Comparison of ENCODE assay signal across 8 mouse cellular contexts in the genomic region with DNA sequence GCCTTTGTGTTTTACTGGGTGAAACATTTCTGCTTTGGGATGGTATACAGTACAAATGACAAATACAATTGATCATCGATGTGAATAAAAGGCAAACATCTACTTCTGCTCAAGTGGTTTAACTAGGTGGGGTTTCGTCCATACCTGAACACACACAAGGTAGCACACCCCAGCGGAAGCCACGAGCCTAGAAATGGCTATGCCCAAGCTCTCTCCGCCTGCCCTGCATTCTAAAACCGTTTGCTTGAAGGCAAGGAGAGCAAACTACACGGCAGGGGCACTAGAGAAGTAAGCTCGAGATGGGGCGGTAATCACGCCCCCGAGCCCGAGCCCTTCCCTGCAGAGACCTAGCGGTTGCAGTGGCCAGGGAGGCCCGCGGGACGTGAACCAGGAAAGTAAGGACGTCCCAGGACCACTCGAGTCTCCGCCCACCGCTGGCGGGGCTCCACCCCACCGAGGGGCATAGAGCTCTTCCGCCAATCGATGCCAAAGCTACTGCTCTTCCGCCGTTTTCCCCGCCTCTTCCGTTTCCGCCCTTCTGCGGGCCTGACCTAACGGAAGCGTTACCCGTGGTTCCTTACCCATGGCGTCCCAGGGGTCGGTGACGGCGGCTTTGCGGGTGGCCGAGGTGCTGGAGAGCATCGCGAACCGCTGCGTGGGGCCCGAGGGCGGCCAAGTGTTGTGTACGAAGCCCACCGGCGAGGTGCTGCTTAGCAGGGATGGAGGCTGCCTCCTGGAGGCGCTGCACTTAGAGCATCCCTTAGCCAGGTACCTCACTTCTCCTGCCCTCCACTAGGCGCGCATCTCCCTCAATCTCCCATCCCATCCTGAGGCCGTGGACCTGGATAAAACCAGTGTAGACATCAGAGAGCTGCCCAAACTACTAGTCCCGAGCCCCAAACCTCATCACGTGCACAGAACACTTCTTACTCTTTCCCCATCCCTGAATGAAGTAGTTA. TPM values are rescaled to one million over a fixed set of nuclear protein-coding genes. Genes with fewer than 3 reads are reported as not detected.
DNase-seq lines count a peak whose midpoint lies in the region; ATAC-seq and TF ChIP-seq lines count a peak whose summit lies in the region.

A gene (plus strand): TSS at position 540 of the 959 bp plus-strand sequence.

- peak within 1 kb of the TSS; percentile 60 for H3K4me2 ChIP-seq in forebrain, postnatal 0 days (ENCODE audit: low read depth)
- H3K4me2 ChIP-seq in lung, embryonic 15.5 days, result peak within 1 kb of the TSS; percentile 68

- under 1% methylated on average over 54 of the region's 54 CpGs for WGBS in cerebellum, adult 2 months
- 3% methylated on average over 53 of the region's 54 CpGs for WGBS in forebrain, postnatal 0 days
- WGBS in lung, embryonic 15.5 days, result 2% methylated on average over 54 of the region's 54 CpGs

- H3K9ac ChIP-seq in forebrain, postnatal 0 days, result peak within 1 kb of the TSS; percentile 81
- H3K9ac ChIP-seq in lung, embryonic 15.5 days, result peak within 1 kb of the TSS; percentile 56

- H3K36me3 ChIP-seq in G1E (replicated peaks), result peaks cover 25% of the 10 kb centered on the region
- peaks cover under 1% of the 10 kb centered on the region; the same call in 1 of the 2 replicates for H3K36me3 ChIP-seq in forebrain, postnatal 0 days (ENCODE audit: insufficient read depth)
- H3K36me3 ChIP-seq in lung, embryonic 15.5 days, result no peaks in the 10 kb centered on the region

- peak; percentile 97 for ATAC-seq in G1E (ENCODE audit: extremely low read depth, insufficient number of reproducible peaks, low FRiP score, poor library complexity, severe bottlenecking)
- peak; percentile 98 for ATAC-seq in forebrain, postnatal 0 days
- ATAC-seq in lung, embryonic 15.5 days (ENCODE audit: borderline replicate concordance, extremely low read depth, low FRiP score, low TSS enrichment), result peak; percentile 99

- DNase-seq in G1E (ENCODE audit: low spot score), result peak; percentile 88
- peak; percentile 96 to 97 for DNase-seq in cerebellum, adult 2 months
- peak; percentile 97 for DNase-seq in forebrain, postnatal 0 days
- DNase-seq in heart, postnatal 4 days, result peak; percentile 97
- DNase-seq in layer of hippocampus, adult 8-10 months (ENCODE audit: low spot score in 2 of 2), result peak; percentile 93 to 95
- DNase-seq in ovary, adult 18-20 months (ENCODE audit: low spot score), result peak; percentile 92
- DNase-seq in thymus, postnatal 0 days (ENCODE audit: low spot score), result peak; percentile 95

- H3K9me3 ChIP-seq in G1E (replicated peaks), result no peaks in the 10 kb centered on the region
- H3K9me3 ChIP-seq in forebrain, postnatal 0 days (ENCODE audit: low read length), result no peaks in the 10 kb centered on the region
- H3K9me3 ChIP-seq in lung, embryonic 15.5 days, result no peaks in the 10 kb centered on the region

- TF ChIP-seq CTCF in G1E (IDR thresholded peaks at IDR 0.05; ENCODE audit: low read depth, low read length), result peak; percentile 66
- TF ChIP-seq CTCF in cerebellum, adult 2 months (IDR thresholded peaks at IDR 0.05; ENCODE audit: borderline replicate concordance, insufficient read depth, low read depth, low read length), result peak; percentile 90
- peak; percentile 95 for TF ChIP-seq CTCF in forebrain, postnatal 0 days (IDR thresholded peaks at IDR 0.05; ENCODE audit: low read depth)

- peak within 1 kb of the TSS; percentile 39 for H3K27ac ChIP-seq in cerebellum, adult 2 months (ENCODE audit: insufficient read depth, low read length)
- peak within 1 kb of the TSS; percentile 92 for H3K27ac ChIP-seq in forebrain, postnatal 0 days (ENCODE audit: low read depth, low read length)
- peak within 1 kb of the TSS; percentile 87 for H3K27ac ChIP-seq in lung, embryonic 15.5 days

- H3K27me3 ChIP-seq in G1E (ENCODE audit: insufficient read depth, low read length), result no peaks in the 10 kb centered on the region
- no peaks in the 10 kb centered on the region for H3K27me3 ChIP-seq in cerebellum, adult 2 months (ENCODE audit: control insufficient read depth, insufficient read depth, low read length)
- no peaks in the 10 kb centered on the region for H3K27me3 ChIP-seq in forebrain, postnatal 0 days (ENCODE audit: insufficient read depth, low read length)
- no peaks in the 10 kb centered on the region for H3K27me3 ChIP-seq in lung, embryonic 15.5 days

- H3K4me3 ChIP-seq in G1E (ENCODE audit: low read depth, low read length), result peak within 1 kb of the TSS; percentile 94
- H3K4me3 ChIP-seq in cerebellum, adult 2 months (replicated peaks; ENCODE audit: insufficient read depth, low read depth, low read length), result peak within 1 kb of the TSS; percentile 60
- H3K4me3 ChIP-seq in forebrain, postnatal 0 days (ENCODE audit: low read depth, low read length), result peak within 1 kb of the TSS; percentile 72
- peak within 1 kb of the TSS; percentile 87 for H3K4me3 ChIP-seq in lung, embryonic 15.5 days

- TF ChIP-seq POLR2A in cerebellum, adult 2 months (IDR thresholded peaks at IDR 0.05; ENCODE audit: borderline replicate concordance, insufficient read depth, low read length), result peak; percentile 95

- H3K4me1 ChIP-seq in G1E (ENCODE audit: insufficient read depth, low read depth, low read length), result peaks cover 24% of the 10 kb centered on the region
- peaks cover 2% of the 10 kb centered on the region; the same call in 1 of the 2 replicates for H3K4me1 ChIP-seq in cerebellum, adult 2 months (ENCODE audit: control insufficient read depth, insufficient read depth, low read length)
- H3K4me1 ChIP-seq in forebrain, postnatal 0 days (ENCODE audit: insufficient read depth), result no peaks in the 10 kb centered on the region
- H3K4me1 ChIP-seq in lung, embryonic 15.5 days, result peaks cover 10% of the 10 kb centered on the region; the same call in 1 of the 2 replicates

RNA-seq across cellular contexts. Expression of the gene that starts here (rescaled TPM):
- total RNA-seq in G1E (2014; fragmentation: Nextera tagmentation) (11.9 and 12.2 TPM in 2 replicates), G1E (2017) (23.4 and 23.8 TPM in 2 replicates)
- polyA plus RNA-seq in G1E (2012), result 0.90 and 1.1 TPM in 2 replicates
- polyA plus RNA-seq in cerebellum, adult 2 months (2012; rRNA removed), result 3.8 and 4.4 TPM in 2 replicates
- total RNA-seq in forebrain, postnatal 0 days (2014; rRNA removed), result 4.4 and 4.8 TPM in 2 replicates
- polyA plus RNA-seq in forebrain, postnatal 0 days (2015; fragmentation: Nextera tagmentation; extraction: Ambion mirVana), result 1.5 and 2.1 TPM in 2 replicates
- 1 to 10 TPM; 2.8 to 2.9 TPM for total RNA-seq in heart, postnatal 4 days (2021)
- total RNA-seq in layer of hippocampus, adult 8-10 months (2022), result 1 to 10 TPM; 5.2 to 6.0 (median 5.7) TPM
- polyA plus RNA-seq in lung, embryonic 15.5 days (2015; fragmentation: Nextera tagmentation; extraction: Ambion mirVana), result 5.6 and 7.2 TPM in 2 replicates
- polyA plus RNA-seq in thymus, postnatal 0 days (2015; fragmentation: Nextera tagmentation; extraction: Ambion mirVana), result 2.8 and 3.7 TPM in 2 replicates

Comparison
In these comparisons a context has a peak if more than half of its experiments do, and no peak if none do; other contexts are left out.
1. Peak in every context shown above with its lines: DNase-seq, ATAC-seq, H3K4me3 ChIP-seq and H3K27ac ChIP-seq.
2. H3K27ac ChIP-seq: peak in every context shown above with its lines; median percentile 92 in forebrain, postnatal 0 days; 87 in lung, embryonic 15.5 days; 39 in cerebellum, adult 2 months.